Mouse (Mus musculus) stomach, adult 2 months (tissue): Measurements from ENCODE around the gene Ndufs5. TPM values are rescaled to one million over a fixed set of nuclear protein-coding genes. Genes with fewer than 3 reads are reported as not detected.

Experiments
- polyA plus RNA-seq: library from polyadenylated mRNA; depleted of rRNA; stranded (reverse); fragments of >200 nt; gene quantifications from 2 replicates; pipeline ENCODE4 v1.2.3, GENCODE M21; 2012; rRNA removed

The Ndufs5 gene
- 8.3 and 13.9 TPM in 2 replicates for polyA plus RNA-seq

DNA sequence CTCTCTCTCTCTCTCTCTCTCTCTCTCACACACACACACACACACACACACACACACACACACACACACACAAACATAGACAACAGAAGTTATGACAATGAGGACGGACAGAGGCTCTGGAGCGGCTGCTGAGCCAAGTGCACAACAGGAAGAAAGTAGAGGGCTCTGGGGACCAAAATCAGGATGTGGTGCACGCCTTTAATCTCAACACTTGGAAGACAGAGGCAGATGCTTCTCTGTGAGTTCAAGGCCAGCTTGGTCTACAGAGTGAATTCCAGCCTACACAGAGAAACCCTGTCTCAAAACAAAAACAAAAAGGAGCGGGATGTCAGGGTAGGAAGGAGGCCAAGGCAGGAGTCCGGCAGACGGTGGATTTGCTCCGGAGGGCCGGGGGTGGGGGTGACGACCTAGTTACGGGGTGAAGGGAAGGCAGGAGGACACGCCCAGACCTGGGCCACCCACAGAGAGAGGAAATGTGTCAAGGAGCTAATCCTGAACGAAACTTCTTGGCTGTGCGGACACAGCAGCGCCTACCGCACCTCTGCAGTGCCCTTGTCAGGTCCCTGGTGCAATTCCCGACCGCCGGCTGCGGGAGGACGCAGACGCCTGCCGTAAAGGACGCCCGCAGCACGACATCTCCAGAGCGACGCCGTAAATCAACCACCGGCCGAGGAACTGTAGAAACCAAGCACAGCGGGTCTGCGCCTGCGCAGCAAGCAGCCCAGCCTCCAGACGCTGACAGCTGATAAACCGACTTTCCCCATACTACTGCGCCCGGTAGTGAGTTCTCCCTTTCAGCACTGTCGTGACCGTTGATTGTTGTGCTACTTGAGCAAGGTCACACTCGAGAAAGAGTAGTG, at the start of gene Ndufs5:
Gene Ndufs5 (minus strand): TSS at position 629 of the 860 bp plus-strand sequence.

DNA sequence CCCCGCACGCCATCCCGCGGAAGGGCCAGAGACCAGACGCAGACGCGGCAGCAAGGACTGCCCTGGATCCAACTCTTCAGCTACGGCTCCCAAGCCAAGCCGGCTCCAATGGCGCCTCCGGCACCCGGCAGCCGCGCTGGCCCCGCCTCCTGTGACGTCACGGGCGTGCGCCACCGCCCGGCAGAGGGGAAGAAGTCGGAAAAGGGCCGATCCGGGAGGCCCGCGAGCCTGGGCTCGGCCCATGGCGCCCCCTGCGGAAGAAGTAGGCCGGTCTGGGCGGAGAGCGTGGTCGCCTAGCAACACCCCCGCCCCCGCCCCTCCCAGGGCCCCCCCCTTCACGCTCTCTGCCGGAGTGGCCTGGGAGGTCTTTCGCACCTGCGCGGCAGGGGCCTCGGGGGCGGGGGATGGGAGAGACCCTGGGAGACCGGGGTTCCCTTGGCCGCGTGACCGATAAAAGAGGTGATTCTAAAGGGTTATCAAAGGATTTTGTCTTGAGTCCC, 32.2 kb upstream of the Ndufs5 start, which contains the start of gene Akirin1:
Gene Akirin1 (minus strand): TSS at position 194 of the 500 bp plus-strand sequence.

DNA sequence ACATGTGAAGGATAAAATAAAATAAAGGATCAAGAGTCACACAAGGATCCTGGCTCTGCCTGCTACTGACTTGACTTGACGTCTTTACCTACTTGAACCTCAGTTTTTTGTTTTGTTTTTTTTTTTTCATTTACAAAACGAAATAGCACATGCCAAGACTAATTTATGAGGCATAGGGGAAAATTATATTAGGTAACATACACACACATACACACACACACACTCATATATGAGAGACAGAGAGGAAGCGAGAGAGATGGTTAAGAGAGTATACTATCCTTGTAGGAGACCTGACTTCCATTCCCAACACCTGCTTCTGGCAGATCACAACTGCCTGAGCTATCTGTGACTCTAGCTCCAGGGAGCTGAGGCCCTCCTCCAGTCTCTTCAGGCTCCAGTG, 33.7 kb downstream of the Ndufs5 start, which contains the start of gene Macf1:
Gene Macf1 (minus strand): TSS at position 101 of the 400 bp plus-strand sequence.

Other genes starting within 250 kb of the Ndufs5 start
- 20.6 and 25.6 TPM in 2 replicates for gene Macf1, start 33.8 kb downstream of the Ndufs5 start, polyA plus RNA-seq
- 29.0 and 57.6 TPM in 2 replicates for gene Akirin1, start 32.1 kb upstream of the Ndufs5 start, polyA plus RNA-seq
- 2.4 and 5.3 TPM in 2 replicates for gene Rhbdl2, start 69.7 kb upstream of the Ndufs5 start, polyA plus RNA-seq
- gene 4933427I04Rik, start 141.5 kb upstream of the Ndufs5 start, polyA plus RNA-seq, result not detected in 2 replicates
- 4.1 and 4.3 TPM in 2 replicates for gene Mycbp, start 186.6 kb upstream of the Ndufs5 start, polyA plus RNA-seq
- gene Rragc, start 199.2 kb upstream of the Ndufs5 start, polyA plus RNA-seq, result 13.6 and 15.0 TPM in 2 replicates
- gene 4930535I16Rik, start 199.8 kb upstream of the Ndufs5 start, polyA plus RNA-seq, result 0.30 TPM in 1 of 2 replicates, not detected in the other